Mouse (Mus musculus): ENCODE results near the gene Pigq. TPM values are rescaled to one million over a fixed set of nuclear protein-coding genes. Genes with fewer than 3 reads are reported as not detected.

Gene Pigq
- polyA plus RNA-seq, 1 experiment from 2014 or later = 59.7 TPM

- WGBS = 73% methylated on average over 12 of the region's 12 CpGs
- H3K27ac ChIP-seq (ENCODE audit: low read length) = no peak overlapping the region
- no peak overlapping the region for H3K4me3 ChIP-seq (ENCODE audit: low read length)
- no peak for ATAC-seq
- H3K4me2 ChIP-seq (ENCODE audit: low read depth, low read length) = no peak overlapping the region
- H3K27me3 ChIP-seq (replicated peaks; ENCODE audit: control insufficient read depth, insufficient read depth, low read length) = no peaks in the 10 kb centered on the region
- H3K9me3 ChIP-seq (ENCODE audit: control insufficient read depth, low read length) = no peaks in the 10 kb centered on the region
- H3K36me3 ChIP-seq (ENCODE audit: control insufficient read depth, insufficient read depth, low read length) = 0 out of 2 replicates have a peak, but pooled peaks cover 5% of the 10 kb centered on the region
- no peaks in the 10 kb centered on the region for H3K4me1 ChIP-seq (ENCODE audit: control insufficient read depth, insufficient read depth, low read length)
- no peak overlapping the region for H3K9ac ChIP-seq (ENCODE audit: low read depth, low read length)
Observed at GRCm38 (mm10) chr17:25895891-25896290, 48.8 kb downstream of the Pigq start.

- Histone ChIP-seq H3K27ac (ENCODE audit: low read length) (no peak overlapping the region), H3K9me3 (ENCODE audit: control insufficient read depth, low read length) (no peaks in the 10 kb centered on the region), H3K36me3 (ENCODE audit: control insufficient read depth, insufficient read depth, low read length) (0 out of 2 replicates have a peak, but pooled peaks cover 3% of the 10 kb centered on the region), H3K4me3 (ENCODE audit: low read length) (no peak overlapping the region), H3K4me2 (ENCODE audit: low read depth, low read length) (no peak overlapping the region), H3K27me3 (replicated peaks; ENCODE audit: control insufficient read depth, insufficient read depth, low read length) (no peaks in the 10 kb centered on the region), H3K9ac (ENCODE audit: low read depth, low read length) (no peak overlapping the region), H3K4me1 (ENCODE audit: control insufficient read depth, insufficient read depth, low read length) (no peaks in the 10 kb centered on the region)
- 51% methylated on average over 2 of the region's 2 CpGs for WGBS
- ATAC-seq = no peak
Observed at GRCm38 (mm10) chr17:25895415-25895814, 49.3 kb downstream of the Pigq start.

- no peaks in the 10 kb centered on the region for H3K36me3 ChIP-seq (ENCODE audit: control insufficient read depth, insufficient read depth, low read length)
- H3K9me3 ChIP-seq (ENCODE audit: control insufficient read depth, low read length) = no peaks in the 10 kb centered on the region
- WGBS = 28% methylated on average over 2 of the region's 2 CpGs
- no peaks in the 10 kb centered on the region for H3K4me1 ChIP-seq (ENCODE audit: control insufficient read depth, insufficient read depth, low read length)
- H3K4me2 ChIP-seq (ENCODE audit: low read depth, low read length) = no peak overlapping the region
- no peak overlapping the region for H3K27ac ChIP-seq (ENCODE audit: low read length)
- no peak overlapping the region for H3K4me3 ChIP-seq (ENCODE audit: low read length)
- peak; percentile 82 for ATAC-seq
- no peak overlapping the region for H3K9ac ChIP-seq (ENCODE audit: low read depth, low read length)
- no peaks in the 10 kb centered on the region for H3K27me3 ChIP-seq (replicated peaks; ENCODE audit: control insufficient read depth, insufficient read depth, low read length)
Observed at GRCm38 (mm10) chr17:25893975-25894617, 50.6 kb downstream of the Pigq start.

GRCm38 (mm10) chr17:25888837-25889236 is 55.9 kb downstream of the Pigq start:
- H3K27me3 ChIP-seq (replicated peaks; ENCODE audit: control insufficient read depth, insufficient read depth, low read length) = no peaks in the 10 kb centered on the region
- H3K27ac ChIP-seq (ENCODE audit: low read length) = no peak overlapping the region
- H3K4me2 ChIP-seq (ENCODE audit: low read depth, low read length) = no peak overlapping the region
- H3K9ac ChIP-seq (ENCODE audit: low read depth, low read length) = no peak overlapping the region
- no peak overlapping the region for H3K4me3 ChIP-seq (ENCODE audit: low read length)
- no peaks in the 10 kb centered on the region for H3K4me1 ChIP-seq (ENCODE audit: control insufficient read depth, insufficient read depth, low read length)
- no peaks in the 10 kb centered on the region for H3K9me3 ChIP-seq (ENCODE audit: control insufficient read depth, low read length)
- H3K36me3 ChIP-seq (ENCODE audit: control insufficient read depth, insufficient read depth, low read length) = no peaks in the 10 kb centered on the region
- ATAC-seq = no peak
- 88% methylated on average over 3 of the region's 3 CpGs for WGBS

- no peak for ATAC-seq
- Histone ChIP-seq H3K27ac (ENCODE audit: low read length) (0 out of 2 replicates have a peak overlapping the region, but pooled peaks have one; percentile 17), H3K36me3 (ENCODE audit: control insufficient read depth, insufficient read depth, low read length) (peaks cover 6% of the 10 kb centered on the region; the same call in 1 of the 2 replicates), H3K4me1 (ENCODE audit: control insufficient read depth, insufficient read depth, low read length) (no peaks in the 10 kb centered on the region), H3K27me3 (replicated peaks; ENCODE audit: control insufficient read depth, insufficient read depth, low read length) (no peaks in the 10 kb centered on the region), H3K4me2 (ENCODE audit: low read depth, low read length) (no peak overlapping the region), H3K9me3 (ENCODE audit: control insufficient read depth, low read length) (no peaks in the 10 kb centered on the region), H3K9ac (ENCODE audit: low read depth, low read length) (no peak overlapping the region), H3K4me3 (ENCODE audit: low read length) (no peak overlapping the region)
- WGBS = 74% methylated on average over 10 of the region's 10 CpGs
Observed at GRCm38 (mm10) chr17:25887467-25887866, 57.3 kb downstream of the Pigq start.

- Histone ChIP-seq H3K27ac (ENCODE audit: low read length) (no peak overlapping the region), H3K4me2 (ENCODE audit: low read depth, low read length) (no peak overlapping the region), H3K9ac (ENCODE audit: low read depth, low read length) (no peak overlapping the region), H3K36me3 (ENCODE audit: control insufficient read depth, insufficient read depth, low read length) (peaks cover 6% of the 10 kb centered on the region; the same call in 1 of the 2 replicates), H3K4me1 (ENCODE audit: control insufficient read depth, insufficient read depth, low read length) (no peaks in the 10 kb centered on the region), H3K9me3 (ENCODE audit: control insufficient read depth, low read length) (no peaks in the 10 kb centered on the region), H3K27me3 (replicated peaks; ENCODE audit: control insufficient read depth, insufficient read depth, low read length) (no peaks in the 10 kb centered on the region), H3K4me3 (ENCODE audit: low read length) (no peak overlapping the region)
- no peak for ATAC-seq
Observed at GRCm38 (mm10) chr17:25886806-25887205, 57.9 kb downstream of the Pigq start.

- no peak for ATAC-seq
- Histone ChIP-seq H3K27me3 (replicated peaks; ENCODE audit: control insufficient read depth, insufficient read depth, low read length) (no peaks in the 10 kb centered on the region), H3K36me3 (ENCODE audit: control insufficient read depth, insufficient read depth, low read length) (peaks cover 6% of the 10 kb centered on the region; the same call in 1 of the 2 replicates), H3K4me1 (ENCODE audit: control insufficient read depth, insufficient read depth, low read length) (no peaks in the 10 kb centered on the region), H3K4me3 (ENCODE audit: low read length) (no peak overlapping the region), H3K9me3 (ENCODE audit: control insufficient read depth, low read length) (no peaks in the 10 kb centered on the region), H3K4me2 (ENCODE audit: low read depth, low read length) (no peak overlapping the region), H3K27ac (ENCODE audit: low read length) (no peak overlapping the region), H3K9ac (ENCODE audit: low read depth, low read length) (no peak overlapping the region)
- 64% methylated on average over 4 of the region's 4 CpGs for whole genome bisulfite sequencing
Observed at GRCm38 (mm10) chr17:25885636-25886035, 59.1 kb downstream of the Pigq start.

- no peak overlapping the region for H3K4me2 ChIP-seq (ENCODE audit: low read depth, low read length)
- H3K9ac ChIP-seq (ENCODE audit: low read depth, low read length) = no peak overlapping the region
- H3K4me1 ChIP-seq (ENCODE audit: control insufficient read depth, insufficient read depth, low read length) = no peaks in the 10 kb centered on the region
- peaks cover 6% of the 10 kb centered on the region; the same call in 1 of the 2 replicates for H3K36me3 ChIP-seq (ENCODE audit: control insufficient read depth, insufficient read depth, low read length)
- WGBS = 90% methylated on average over 3 of the region's 3 CpGs
- H3K4me3 ChIP-seq (ENCODE audit: low read length) = no peak overlapping the region
- no peak overlapping the region for H3K27ac ChIP-seq (ENCODE audit: low read length)
- no peaks in the 10 kb centered on the region for H3K9me3 ChIP-seq (ENCODE audit: control insufficient read depth, low read length)
- no peaks in the 10 kb centered on the region for H3K27me3 ChIP-seq (replicated peaks; ENCODE audit: control insufficient read depth, insufficient read depth, low read length)
- ATAC-seq = no peak
Observed at GRCm38 (mm10) chr17:25883824-25884223, 60.9 kb downstream of the Pigq start.

- Histone ChIP-seq H3K4me1 (ENCODE audit: control insufficient read depth, insufficient read depth, low read length) (no peaks in the 10 kb centered on the region), H3K4me3 (ENCODE audit: low read length) (no peak overlapping the region), H3K27me3 (replicated peaks; ENCODE audit: control insufficient read depth, insufficient read depth, low read length) (no peaks in the 10 kb centered on the region), H3K9ac (ENCODE audit: low read depth, low read length) (no peak overlapping the region), H3K4me2 (ENCODE audit: low read depth, low read length) (no peak overlapping the region), H3K9me3 (ENCODE audit: control insufficient read depth, low read length) (no peaks in the 10 kb centered on the region), H3K36me3 (ENCODE audit: control insufficient read depth, insufficient read depth, low read length) (peaks cover 8% of the 10 kb centered on the region; the same call in 1 of the 2 replicates), H3K27ac (ENCODE audit: low read length) (no peak overlapping the region)
- ATAC-seq = no peak
- WGBS = 85% methylated on average over 8 of the region's 8 CpGs
Observed at GRCm38 (mm10) chr17:25883268-25883667, 61.5 kb downstream of the Pigq start.

GRCm38 (mm10) chr17:25882306-25882705 is 62.4 kb downstream of the Pigq start:
- Histone ChIP-seq H3K9me3 (ENCODE audit: control insufficient read depth, low read length) (no peaks in the 10 kb centered on the region), H3K4me2 (ENCODE audit: low read depth, low read length) (no peak overlapping the region), H3K27ac (ENCODE audit: low read length) (no peak overlapping the region), H3K27me3 (replicated peaks; ENCODE audit: control insufficient read depth, insufficient read depth, low read length) (no peaks in the 10 kb centered on the region), H3K9ac (ENCODE audit: low read depth, low read length) (no peak overlapping the region), H3K36me3 (ENCODE audit: control insufficient read depth, insufficient read depth, low read length) (peaks cover 14% of the 10 kb centered on the region; the same call in 1 of the 2 replicates), H3K4me3 (ENCODE audit: low read length) (no peak overlapping the region), H3K4me1 (ENCODE audit: control insufficient read depth, insufficient read depth, low read length) (no peaks in the 10 kb centered on the region)
- 46% methylated on average over 5 of the region's 5 CpGs for WGBS
- ATAC-seq = no peak
